Mouse (Mus musculus) heart, embryonic 16.5 days (tissue): Measurements from ENCODE around the gene Lrmda. TPM values are rescaled to one million over a fixed set of nuclear protein-coding genes. Genes with fewer than 3 reads are reported as not detected.

Experiments used
- ATAC-seq: fragments of 200-750 bp; cut with Nextera tagmentation; replicated peaks from 2 replicates; pipeline ENCODE4 v1.8.0; 2017; ENCODE audit warnings: moderate number of reproducible peaks; ENCODE audit not compliant: insufficient read depth, low FRiP score; ENCODE audit errors: extremely low read depth
- H3K27ac ChIP-seq: fragments of 300-500 bp; sonication (generic); 2 replicates; pipeline ENCODE4 v1.5.1; 2014; ENCODE audit warnings: mild to moderate bottlenecking, low read length, control low read depth, moderate library complexity
- H3K27me3 ChIP-seq: fragments of 300-500 bp; sonication (generic); 2 replicates; pipeline ENCODE4 v1.6.1; 2014; ENCODE audit warnings: low read length, mixed read lengths; ENCODE audit not compliant: control insufficient read depth, insufficient read depth
- H3K36me3 ChIP-seq: fragments of 300-500 bp; sonication (generic); 2 replicates; pipeline ENCODE4 v1.6.1; 2014; ENCODE audit not compliant: control insufficient read depth, insufficient read depth
- H3K4me1 ChIP-seq: fragments of 300-500 bp; sonication (generic); 2 replicates; pipeline ENCODE4 v1.6.1; 2014; ENCODE audit warnings: low read length, mixed read lengths; ENCODE audit not compliant: control insufficient read depth, insufficient read depth
- H3K4me2 ChIP-seq: fragments of 300-500 bp; sonication (generic); 2 replicates; pipeline ENCODE4 v1.6.1; 2014; ENCODE audit warnings: low read depth, mild to moderate bottlenecking, control low read depth, low read length
- H3K4me3 ChIP-seq: fragments of 300-500 bp; sonication (generic); 2 replicates; pipeline ENCODE4 v1.5.1; 2014; ENCODE audit warnings: mild to moderate bottlenecking, control low read depth, low read length
- H3K9ac ChIP-seq: fragments of 300-500 bp; sonication (generic); 2 replicates; pipeline ENCODE4 v1.6.1; 2014; ENCODE audit warnings: low read length, control low read depth
- H3K9me3 ChIP-seq: fragments of 300-500 bp; sonication (generic); replicated peaks from 2 replicates; pipeline ENCODE4 v1.6.1; 2016; ENCODE audit warnings: low read length; ENCODE audit not compliant: control insufficient read depth
- WGBS: fragments of 180-500 bp; shearing (Covaris S2); extraction: QIAGEN DNeasy Blood & Tissue Kit; methylation state at CpG from one replicate; pipeline ENCODE4 v1.1.7; 2014; 5-methylcytosine and 5-hydroxymethylcytosine counted together
- polyA plus RNA-seq: library from polyadenylated mRNA; unstranded; fragments of >200 nt; fragmentation: Nextera tagmentation; extraction: Ambion mirVana; gene quantifications from 2 replicates; pipeline ENCODE4 v1.2.1, GENCODE M21; 2015

Lrmda gene
- polyA plus RNA-seq, 1 experiment from 2014 or later, result 0.55 TPM

GRCm38 (mm10) chr14:22353626-22354025 is 334.1 kb downstream of the Lrmda start:
- ATAC-seq, result no peak
- Histone ChIP-seq H3K36me3 (no peaks in the 10 kb centered on the region), H3K9me3 (no peaks in the 10 kb centered on the region), H3K27ac (no peak overlapping the region), H3K9ac (no peak overlapping the region), H3K4me2 (no peak overlapping the region), H3K4me3 (no peak overlapping the region), H3K4me1 (no peaks in the 10 kb centered on the region), H3K27me3 (no peaks in the 10 kb centered on the region; the same call in 1 of the 2 replicates)
- whole genome bisulfite sequencing, result 79% methylated on average over 5 of the region's 5 CpGs

DNA sequence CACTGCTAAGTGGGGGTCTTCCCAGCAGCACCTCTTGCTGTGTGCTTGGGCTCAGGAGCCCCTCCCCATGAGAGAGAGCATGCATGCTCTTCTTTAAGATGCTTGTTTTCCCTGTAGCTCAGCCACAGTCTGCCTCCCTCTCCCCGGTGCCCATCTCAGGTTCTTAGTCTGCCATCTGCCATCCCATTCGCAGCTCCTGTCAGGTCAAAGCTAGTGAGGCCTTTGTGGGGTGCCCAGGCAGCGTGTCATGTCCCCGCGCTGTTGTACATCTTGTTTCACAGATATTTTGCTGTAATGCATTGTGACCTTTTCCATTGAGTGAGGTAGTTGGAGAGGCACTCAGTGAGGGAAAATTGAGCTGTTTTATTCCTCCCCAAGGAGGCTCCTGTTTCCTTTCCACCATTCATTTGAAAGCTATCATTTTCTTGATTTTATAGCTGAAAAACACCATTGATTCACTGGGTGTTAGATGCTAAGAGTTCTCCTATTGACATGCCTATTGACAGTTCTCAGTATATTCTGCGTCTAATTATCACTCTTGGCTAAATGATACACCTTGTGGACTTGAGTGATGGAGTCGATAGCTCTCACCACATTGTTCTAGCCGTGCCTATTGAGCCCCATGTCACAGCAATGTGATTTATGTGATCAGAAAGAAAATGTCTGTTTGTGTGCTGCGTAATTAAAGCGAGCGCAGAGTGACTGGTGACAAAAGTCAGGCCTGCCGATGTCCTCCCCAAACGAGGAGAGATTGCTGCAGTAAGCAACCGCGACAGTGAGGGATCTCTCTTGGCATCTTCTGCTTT is 335.5 kb downstream of the Lrmda start:
- 71% methylated on average over 15 of the region's 15 CpGs for WGBS
- Histone ChIP-seq H3K27me3 (no peaks in the 10 kb centered on the region; the same call in 1 of the 2 replicates), H3K36me3 (no peaks in the 10 kb centered on the region), H3K4me3 (no peak overlapping the region), H3K9me3 (no peaks in the 10 kb centered on the region), H3K9ac (no peak overlapping the region), H3K4me1 (no peaks in the 10 kb centered on the region), H3K4me2 (no peak overlapping the region), H3K27ac (no peak overlapping the region)
- ATAC-seq, result no peak

- Histone ChIP-seq H3K36me3 (no peaks in the 10 kb centered on the region), H3K4me2 (no peak overlapping the region), H3K27ac (no peak overlapping the region), H3K9ac (no peak overlapping the region), H3K4me3 (no peak overlapping the region), H3K9me3 (no peaks in the 10 kb centered on the region), H3K27me3 (no peaks in the 10 kb centered on the region; the same call in 1 of the 2 replicates), H3K4me1 (no peaks in the 10 kb centered on the region)
- WGBS, result 72% methylated on average over 9 of the region's 9 CpGs
- no peak for ATAC-seq
Measured at GRCm38 (mm10) chr14:22357991-22358503, 338.5 kb downstream of the Lrmda start.

- H3K27me3 ChIP-seq, result no peaks in the 10 kb centered on the region
- 70% methylated on average over 6 of the region's 6 CpGs for WGBS
- H3K27ac ChIP-seq, result no peak overlapping the region
- ATAC-seq, result no peak
- 0 out of 2 replicates have a peak, but pooled peaks cover 3% of the 10 kb centered on the region for H3K9me3 ChIP-seq
- H3K4me1 ChIP-seq, result no peaks in the 10 kb centered on the region
- no peak overlapping the region for H3K9ac ChIP-seq
- no peak overlapping the region for H3K4me3 ChIP-seq
- H3K4me2 ChIP-seq, result no peak overlapping the region
- H3K36me3 ChIP-seq, result no peaks in the 10 kb centered on the region
Measured at GRCm38 (mm10) chr14:22364010-22364748, 344.7 kb downstream of the Lrmda start.

DNA sequence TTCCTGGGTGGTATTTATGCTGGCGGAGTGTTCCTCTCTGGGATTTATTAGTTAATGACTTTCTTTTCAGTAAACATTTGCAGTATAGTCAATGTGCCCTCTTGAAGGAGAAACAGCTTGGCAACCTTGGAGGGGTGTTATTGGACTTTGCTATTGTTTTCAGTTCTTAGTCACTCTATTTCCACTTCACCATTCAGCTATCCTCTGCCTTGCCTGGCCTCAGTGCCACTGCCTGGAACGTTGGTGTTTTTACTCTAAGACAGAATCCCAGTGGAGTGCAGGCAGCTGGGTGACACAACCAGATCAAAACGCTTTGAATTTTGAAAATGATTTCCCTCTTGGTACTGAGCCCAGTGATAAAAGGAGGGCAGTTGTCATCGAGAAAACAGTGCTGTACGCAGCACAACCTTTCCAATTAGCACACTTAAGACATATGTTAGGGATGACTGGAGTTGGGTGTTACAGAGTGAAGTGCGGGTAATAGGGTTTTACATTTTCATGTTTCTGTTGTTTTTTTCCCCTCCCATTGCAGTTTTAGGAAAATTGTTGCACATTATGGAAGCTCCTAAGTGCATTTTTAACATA is 345.4 kb downstream of the Lrmda start:
- WGBS, result 63% methylated on average over 6 of the region's 6 CpGs

DNA sequence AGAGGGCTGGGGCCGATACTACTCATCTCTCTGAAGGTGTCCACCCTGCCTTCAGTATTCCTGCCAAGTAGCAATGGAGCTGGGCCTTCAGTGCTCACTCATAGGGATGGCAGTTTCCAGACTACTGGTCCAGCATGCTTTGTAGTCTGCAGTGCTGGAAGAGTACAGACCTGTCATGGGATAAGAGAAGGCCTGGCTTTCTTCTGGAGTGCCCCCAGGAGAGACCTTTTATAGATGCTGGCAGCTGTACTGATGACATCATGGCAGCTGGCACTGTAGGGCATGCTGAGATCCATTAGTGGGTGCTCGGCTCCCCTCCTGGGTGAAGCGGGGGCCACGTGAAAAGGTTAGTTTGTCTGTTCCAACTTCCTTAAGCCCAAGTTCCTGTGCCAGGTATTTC is 348.1 kb downstream of the Lrmda start:
- H3K27ac ChIP-seq, result no peak overlapping the region
- H3K9me3 ChIP-seq, result 0 out of 2 replicates have a peak, but pooled peaks cover 3% of the 10 kb centered on the region
- no peak overlapping the region for H3K4me2 ChIP-seq
- no peak; the same call in 1 of the 2 replicates for ATAC-seq
- no peak overlapping the region for H3K4me3 ChIP-seq
- WGBS, result 68% methylated on average over 4 of the region's 4 CpGs
- no peak overlapping the region for H3K9ac ChIP-seq
- H3K4me1 ChIP-seq, result peaks cover 4% of the 10 kb centered on the region
- no peaks in the 10 kb centered on the region for H3K36me3 ChIP-seq
- no peaks in the 10 kb centered on the region for H3K27me3 ChIP-seq

More for the DNA sequence above, 345.4 kb downstream of the Lrmda start:
- no peaks in the 10 kb centered on the region for H3K27me3 ChIP-seq
- 0 out of 2 replicates have a peak, but pooled peaks cover 3% of the 10 kb centered on the region for H3K9me3 ChIP-seq
- no peaks in the 10 kb centered on the region for H3K4me1 ChIP-seq
- no peak overlapping the region for H3K9ac ChIP-seq
- no peak overlapping the region for H3K27ac ChIP-seq
- no peak overlapping the region for H3K4me3 ChIP-seq
- H3K36me3 ChIP-seq, result no peaks in the 10 kb centered on the region
- H3K4me2 ChIP-seq, result no peak overlapping the region
- no peak for ATAC-seq

DNA sequence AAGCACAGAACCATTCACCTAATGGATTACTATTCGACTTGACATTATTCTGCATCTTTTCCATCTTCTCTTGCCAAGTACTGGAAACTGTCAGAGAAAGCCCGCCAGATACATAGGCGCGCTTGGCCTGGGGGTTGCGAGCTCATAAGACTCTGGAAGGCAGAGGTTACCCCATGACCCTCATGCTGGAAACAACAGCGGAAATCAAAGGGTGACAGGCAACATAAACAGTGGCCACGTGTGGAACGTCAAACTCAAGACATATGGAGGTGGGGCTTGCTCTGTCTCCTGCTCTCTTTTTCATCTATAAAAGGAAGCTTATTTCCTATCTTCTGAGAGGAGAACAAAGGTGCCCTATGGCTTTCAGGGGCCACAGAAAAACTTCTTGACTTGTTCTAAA is 351.6 kb downstream of the Lrmda start:
- Histone ChIP-seq H3K4me3 (no peak overlapping the region), H3K9me3 (0 out of 2 replicates have a peak, but pooled peaks cover 3% of the 10 kb centered on the region), H3K36me3 (no peaks in the 10 kb centered on the region), H3K9ac (no peak overlapping the region), H3K4me1 (peaks cover 4% of the 10 kb centered on the region), H3K4me2 (no peak overlapping the region), H3K27me3 (no peaks in the 10 kb centered on the region), H3K27ac (no peak overlapping the region)
- WGBS, result 42% methylated on average over 8 of the region's 8 CpGs
- no peak for ATAC-seq

DNA sequence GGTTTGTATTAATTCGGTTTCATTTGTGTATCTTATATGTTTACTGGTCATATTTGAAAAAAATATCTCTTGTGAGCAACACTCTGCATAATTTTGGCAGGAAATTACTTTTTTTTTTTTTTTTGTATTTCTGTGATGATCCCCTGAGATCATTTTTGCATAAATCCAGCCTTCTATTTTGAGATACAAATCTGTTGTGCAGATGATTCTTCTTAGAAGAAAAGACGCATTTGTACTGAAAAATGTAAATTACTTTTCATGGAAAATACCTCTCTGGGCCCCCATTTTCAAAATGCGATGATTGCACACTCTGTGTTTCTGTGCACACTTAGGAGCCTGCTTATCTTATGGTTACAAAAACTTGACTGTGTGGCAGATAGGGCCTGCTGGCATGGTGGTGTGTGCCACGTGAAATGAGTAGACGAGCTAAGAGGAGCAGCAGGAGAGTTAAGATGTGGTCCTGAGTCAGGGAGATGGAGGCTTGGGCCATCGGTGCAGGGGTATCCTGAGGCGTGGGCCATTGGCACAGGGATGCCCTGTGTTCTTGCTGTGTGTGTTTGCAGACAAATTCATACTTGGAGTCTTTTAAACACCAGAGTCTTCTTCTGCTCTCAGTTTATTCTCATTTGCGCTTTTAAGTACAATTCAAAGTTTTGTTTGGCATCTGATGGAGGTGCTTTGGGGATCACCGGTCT is 353.3 kb downstream of the Lrmda start:
- Histone ChIP-seq H3K27me3 (no peaks in the 10 kb centered on the region), H3K4me1 (peaks cover 4% of the 10 kb centered on the region), H3K4me3 (no peak overlapping the region), H3K9ac (no peak overlapping the region), H3K4me2 (no peak overlapping the region), H3K36me3 (no peaks in the 10 kb centered on the region), H3K27ac (no peak overlapping the region), H3K9me3 (0 out of 2 replicates have a peak, but pooled peaks cover 3% of the 10 kb centered on the region)
- ATAC-seq, result no peak
- WGBS, result 82% methylated on average over 9 of the region's 9 CpGs
